Mouse (Mus musculus): ENCODE results near the gene Ifi208.
"Not testable (repeated sequence)": the region's sequence is repeated elsewhere in the genome, so short reads cannot be mapped to it uniquely, and the experiment has no call there.

Gene Ifi208

GRCm38 (mm10) chr1:173673458-173674097 is at the start of gene Ifi208:
Gene Ifi208 (plus strand): TSS chr1:173673675.
- peak; percentile 81 for DNase-seq

DNA sequence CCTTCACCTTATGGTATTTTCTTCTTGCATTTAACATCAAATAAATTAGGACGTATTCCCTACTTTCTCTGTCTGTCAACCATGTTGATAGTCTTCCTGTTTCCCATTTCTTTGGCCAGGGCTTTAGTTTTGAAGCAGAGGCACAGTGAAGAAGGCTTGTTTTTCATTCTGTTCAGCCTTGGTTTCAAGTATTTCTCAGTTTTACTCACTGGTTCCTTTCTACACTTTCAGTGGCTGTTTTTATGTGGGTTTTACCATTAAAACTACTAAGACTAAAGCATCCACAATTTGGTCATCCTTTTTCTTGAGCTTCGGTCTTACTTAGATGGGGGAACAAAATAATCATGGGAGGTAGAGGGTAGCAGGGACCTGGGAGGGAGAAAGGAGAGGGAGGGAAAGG is 49.4 kb upstream of the Ifi208 start:
- DNase-seq = no peak

DNA sequence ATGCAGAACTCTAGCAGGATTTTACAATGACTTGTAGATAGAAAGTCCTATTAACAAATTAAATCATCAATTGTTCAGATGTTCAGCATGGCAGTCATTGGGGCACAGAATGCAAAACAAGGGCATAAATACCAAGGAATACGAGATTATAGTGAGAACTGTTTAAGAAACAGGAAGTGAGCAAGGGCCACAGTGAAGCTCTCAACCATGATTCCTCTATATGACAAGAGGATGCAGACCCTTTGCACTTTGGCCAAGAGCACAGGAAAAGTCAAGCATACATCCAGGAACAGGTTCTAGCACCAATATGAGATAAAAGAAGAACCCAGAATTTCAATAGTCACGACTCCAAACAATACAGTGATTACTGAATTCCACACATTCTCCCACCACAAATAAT is 46.8 kb upstream of the Ifi208 start:
- no peak for DNase-seq

GRCm38 (mm10) chr1:173630622-173631021 is 42.9 kb upstream of the Ifi208 start, which contains the start of gene Ifi209:
Gene Ifi209 (plus strand): TSS chr1:173630917.
- not testable (repeated sequence) for DNase-seq

DNA sequence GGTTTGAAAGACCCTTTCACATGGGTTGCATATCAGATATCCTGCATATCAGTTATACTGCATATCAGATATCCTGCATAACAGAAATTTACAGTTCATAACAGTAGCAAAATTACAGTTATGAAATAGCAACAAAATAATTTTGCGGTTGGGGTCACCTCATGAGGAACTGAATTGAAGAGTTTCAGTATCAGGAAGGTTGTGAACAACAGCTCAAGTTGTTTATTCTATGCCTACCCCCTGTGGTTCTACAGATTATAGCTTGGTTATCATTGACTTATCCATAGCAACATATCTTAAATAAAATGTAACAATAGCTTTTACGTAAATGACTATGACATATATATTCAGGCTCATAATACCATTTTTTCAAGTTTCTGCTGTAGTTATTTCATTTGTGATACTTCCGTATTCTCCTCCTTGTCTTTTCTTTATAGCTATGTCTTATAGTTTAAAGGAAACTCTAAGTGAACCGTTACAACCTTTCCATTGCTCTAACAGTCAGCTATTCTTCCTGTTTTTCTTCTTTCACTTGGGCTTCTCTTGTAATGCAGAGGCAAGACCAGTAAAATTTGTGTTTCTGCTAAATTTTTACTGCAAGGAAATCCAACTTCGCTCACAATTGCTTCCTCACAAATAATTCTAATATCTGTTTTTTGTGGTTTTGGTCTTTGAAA is 39.4 kb upstream of the Ifi208 start:
- no peak for DNase-seq

DNA sequence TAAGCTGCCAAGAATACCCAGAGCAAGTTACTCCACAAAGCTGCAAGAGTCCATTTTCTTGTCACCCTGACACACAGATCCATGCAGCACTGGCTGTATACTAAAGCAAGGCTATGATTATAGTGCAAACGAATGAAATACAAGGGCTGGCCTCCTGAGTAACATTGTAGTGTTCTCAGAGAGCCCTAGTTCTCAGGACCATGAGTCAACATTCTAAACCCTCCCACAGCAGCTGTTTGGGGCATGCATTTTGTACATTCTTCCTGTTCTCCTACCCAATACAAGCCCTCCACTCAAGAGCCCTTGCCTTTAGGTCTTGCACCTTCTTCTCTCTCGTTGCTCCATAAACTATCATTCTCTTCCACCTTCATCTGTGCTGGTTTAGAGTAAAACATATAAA is 28.1 kb upstream of the Ifi208 start:
- DNase-seq = no peak

DNA sequence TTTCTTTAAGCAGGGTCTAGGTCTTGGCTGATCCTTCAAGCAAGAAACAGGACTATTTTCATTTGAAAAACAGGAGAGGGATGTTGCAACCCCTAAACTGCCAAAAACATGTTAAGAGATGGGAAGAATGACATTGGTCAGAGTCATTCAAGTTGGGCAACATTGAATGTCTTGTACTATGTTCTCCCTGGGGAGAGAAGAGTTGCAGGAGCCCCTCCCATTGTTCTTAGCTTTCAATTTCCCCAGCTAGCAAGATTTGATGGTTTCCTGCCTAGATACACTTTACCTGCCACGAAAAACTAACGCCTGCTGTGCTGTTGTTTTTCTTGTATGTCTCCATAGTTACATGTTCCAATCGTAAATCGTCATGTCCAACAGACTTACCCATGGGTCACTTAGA is 15.5 kb upstream of the Ifi208 start:
- peak; percentile 90 for DNase-seq

DNA sequence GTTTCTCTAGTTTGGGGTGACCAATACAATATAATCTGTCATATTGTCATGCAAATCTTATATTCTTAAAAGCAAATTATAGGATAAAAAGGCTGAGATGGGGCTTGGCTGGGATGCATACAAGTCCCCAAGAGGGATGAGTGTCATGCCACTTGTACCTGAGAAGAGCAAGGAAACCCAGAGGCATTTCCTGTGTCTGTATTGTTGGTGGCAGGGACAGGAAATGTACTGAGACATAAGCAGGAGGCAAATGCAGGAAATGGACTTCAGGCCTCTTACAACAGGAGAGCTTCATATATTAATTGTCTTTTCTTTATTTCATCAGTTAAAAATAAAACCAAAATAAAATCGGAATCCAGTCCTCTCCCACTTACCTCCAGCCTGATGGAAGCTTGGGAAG is 5.1 kb downstream of the Ifi208 start:
- DNase-seq = not testable (repeated sequence)

DNA sequence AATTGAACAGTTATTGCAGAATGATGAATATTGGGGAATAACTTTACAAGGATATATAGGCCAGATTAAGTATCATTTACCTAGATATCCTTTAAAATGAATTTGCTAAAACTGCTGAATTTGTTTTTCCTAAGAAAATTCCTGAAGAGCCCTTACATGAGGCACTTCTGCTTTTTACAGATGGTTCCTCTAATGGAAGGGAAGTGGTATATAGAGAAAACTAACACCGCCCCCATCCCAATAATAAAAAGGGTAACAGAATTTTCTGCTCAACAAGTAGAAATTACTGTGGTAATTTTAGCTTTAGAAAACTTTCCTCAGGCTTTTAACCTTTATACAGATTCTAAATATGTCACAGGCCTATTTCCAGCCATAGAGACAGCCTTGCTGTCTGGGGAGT is 20.8 kb downstream of the Ifi208 start:
- DNase-seq = no peak

DNA sequence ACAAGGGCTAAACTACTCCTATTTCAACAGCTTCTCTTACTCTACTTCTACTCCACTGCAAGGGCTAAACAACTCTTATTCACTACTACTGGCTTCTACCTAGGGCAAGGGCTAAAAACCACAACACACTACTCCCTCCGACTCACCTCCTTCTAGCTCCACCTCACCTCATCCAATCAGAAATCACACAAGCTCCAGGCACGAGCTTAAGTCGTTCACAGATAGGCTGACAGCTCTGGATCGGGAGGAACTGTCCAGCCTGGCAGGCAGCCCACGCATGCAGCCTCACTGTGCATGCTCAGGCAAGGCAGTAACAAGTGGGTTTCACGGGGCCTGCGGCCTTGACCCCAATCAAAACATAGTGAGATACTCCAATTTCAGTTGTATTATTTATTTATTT is 59.7 kb downstream of the Ifi208 start:
- peak; percentile 90 for DNase-seq

GRCm38 (mm10) chr1:173735015-173735414 is 61.5 kb downstream of the Ifi208 start:
- not testable (repeated sequence) for DNase-seq

DNA sequence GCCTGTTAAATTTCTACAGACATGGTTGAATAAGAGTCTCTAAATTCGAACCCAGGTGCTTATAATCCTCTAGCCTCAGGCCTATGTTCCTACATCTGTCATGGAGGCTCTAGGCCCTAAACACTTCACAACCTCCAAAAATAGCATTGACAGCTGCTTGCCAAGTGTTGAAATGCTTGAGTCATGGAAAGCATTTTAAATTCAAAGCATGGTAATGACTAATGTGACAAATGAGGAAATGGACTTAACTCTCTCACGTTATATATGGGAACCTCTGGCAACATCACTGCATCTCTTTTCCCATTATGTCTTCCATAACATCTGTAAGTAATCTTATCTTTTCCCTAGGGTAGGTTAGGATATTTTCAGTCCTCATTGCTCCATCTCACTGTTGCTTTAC is 63.5 kb downstream of the Ifi208 start:
- peak; percentile 89 for DNase-seq

DNA sequence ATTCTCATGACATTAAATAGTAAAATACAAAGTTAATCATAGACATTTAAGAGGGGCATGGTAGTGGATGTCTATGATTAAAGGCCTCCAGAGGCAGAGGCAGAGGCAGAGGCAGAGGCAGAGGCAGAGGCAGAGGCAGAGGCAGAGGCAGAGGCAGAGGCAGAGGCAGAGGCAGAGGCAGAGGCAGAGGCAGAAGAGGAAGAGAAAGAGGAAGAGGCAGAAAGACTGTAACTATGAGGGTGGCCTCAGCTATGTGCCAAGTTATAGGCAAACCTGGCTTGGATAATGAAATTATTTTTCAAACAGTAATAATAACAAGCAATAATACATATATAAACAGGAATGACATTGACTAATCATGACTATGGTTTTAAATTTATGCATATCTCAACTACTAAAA is 67.1 kb downstream of the Ifi208 start:
- DNase-seq = peak; percentile 89

DNA sequence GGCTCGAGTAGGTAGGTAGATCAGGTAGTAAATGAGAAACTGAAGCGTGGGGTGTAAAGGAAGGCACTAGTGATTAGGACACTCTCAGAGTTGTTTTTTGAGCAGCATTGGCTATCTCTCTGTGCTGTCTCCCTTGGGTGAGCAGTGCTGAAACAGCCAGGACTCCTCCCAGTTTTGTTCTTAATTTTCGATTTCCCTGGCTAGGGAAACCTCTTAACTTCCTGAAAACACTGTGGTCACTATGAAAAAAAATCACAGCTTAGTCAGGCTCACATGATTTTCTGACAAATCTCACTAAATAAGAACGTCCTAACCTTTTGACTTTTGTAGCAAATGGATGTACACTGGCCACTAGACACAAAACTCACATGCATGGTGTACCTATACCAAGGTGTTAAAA is 68.2 kb downstream of the Ifi208 start, which contains the start of gene Ifi207:
Gene Ifi207 (minus strand): TSS at position 92 of the 400 bp plus-strand sequence.
- DNase-seq = peak; percentile 98

- DNase-seq = peak; percentile 95
These were observed 68.8 kb downstream of the Ifi208 start for GRCm38 (mm10) chr1:173742262-173742661.

Measured in heart, adult 11 months (tissue).